Mouse (Mus musculus): ENCODE data around the gene Ddi2.

DNA sequence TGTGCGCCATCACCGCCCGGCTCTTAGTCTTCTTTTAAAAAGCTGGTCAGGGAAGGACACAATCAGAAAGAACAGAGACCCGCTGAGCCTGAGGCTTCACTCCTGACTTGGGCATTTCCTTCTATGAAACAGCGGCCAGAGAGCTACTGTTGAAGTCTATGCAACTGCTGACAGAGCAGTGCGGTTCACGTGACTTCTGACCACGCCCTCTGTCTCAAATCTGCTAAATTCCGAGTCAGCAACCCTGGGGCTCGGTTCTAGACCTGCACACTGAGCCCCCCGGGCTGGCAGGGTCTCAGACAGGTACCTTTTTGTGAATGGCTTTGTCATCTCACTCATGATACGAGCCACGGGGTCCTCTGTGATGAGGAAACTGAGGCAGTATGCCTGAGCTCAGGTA is 50.9 kb downstream of the Ddi2 start:
- TF ChIP-seq CTCF (IDR thresholded peaks at IDR 0.05; ENCODE audit: low read depth) (no peak), EP300 (IDR thresholded peaks at IDR 0.05; ENCODE audit: low read depth) (no peak)

Measured in liver, postnatal 0 days (tissue).